Mouse (Mus musculus): ENCODE measurements around the gene Pgrmc1. TPM values are rescaled to one million over a fixed set of nuclear protein-coding genes. Genes with fewer than 3 reads are reported as not detected.
A peak's percentile ranks its signal among the peaks of the same experiment; 100 is the strongest.
"Not testable (repeated sequence)": the region's sequence is repeated elsewhere in the genome, so short reads cannot be mapped to it uniquely, and the experiment has no call there.

Gene Pgrmc1
- polyA plus RNA-seq, 1 experiment from 2014 or later, result 240 TPM

- Histone ChIP-seq H3K27me3 (ENCODE audit: control insufficient read depth, insufficient read depth, low read length) (no peaks in the 10 kb centered on the region), H3K4me2 (replicated peaks; ENCODE audit: low read depth) (no peak overlapping the region), H3K27ac (replicated peaks) (no peak overlapping the region), H3K4me3 (ENCODE audit: low read depth, low read length) (no peak overlapping the region), H3K9ac (ENCODE audit: low read length) (no peak overlapping the region), H3K9me3 (ENCODE audit: control insufficient read depth, low read length) (no peaks in the 10 kb centered on the region), H3K4me1 (replicated peaks; ENCODE audit: control insufficient read depth, insufficient read depth) (no peaks in the 10 kb centered on the region), H3K36me3 (ENCODE audit: control insufficient read depth, insufficient read depth, low read length) (no peaks in the 10 kb centered on the region)
- WGBS, result 45% methylated on average over 1 of the region's 1 CpGs
- DNase-seq (ENCODE audit: low spot score), result no peak
- ATAC-seq (ENCODE audit: low FRiP score, low TSS enrichment), result no peak
- TF ChIP-seq CTCF (IDR thresholded peaks at IDR 0.05; ENCODE audit: low read depth) (no peak), EP300 (optimal IDR thresholded peaks at IDR 0.05) (no peak)
These were observed 6.9 kb upstream of the Pgrmc1 start for GRCm38 (mm10) chrX:36591120-36591519.

- 61% methylated on average over 4 of the region's 4 CpGs for WGBS
- H3K4me2 ChIP-seq (replicated peaks; ENCODE audit: low read depth), result no peak overlapping the region
- DNase-seq (ENCODE audit: low spot score), result no peak
These were observed 6.5 kb upstream of the Pgrmc1 start for GRCm38 (mm10) chrX:36591539-36591938.

DNA sequence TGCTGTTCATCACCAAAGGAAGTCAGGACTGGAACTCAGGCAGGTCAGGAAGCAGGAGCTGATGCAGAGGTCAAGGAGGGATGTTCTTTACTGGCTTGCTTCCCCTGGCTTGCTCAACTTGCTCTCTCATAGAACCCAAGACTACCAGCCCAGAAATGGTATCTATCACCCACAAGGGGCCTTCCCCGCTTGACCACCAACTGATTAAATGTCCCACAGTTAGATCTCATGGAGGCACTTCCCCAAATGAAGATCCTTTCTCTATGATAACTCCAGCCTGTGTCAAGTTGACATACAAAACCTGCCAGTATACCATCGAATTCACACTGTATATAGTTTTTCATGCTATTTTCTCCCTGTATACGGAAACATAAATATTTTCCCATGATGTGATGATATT, 2.8 kb upstream of the Pgrmc1 start:
- Histone ChIP-seq H3K36me3 (ENCODE audit: control insufficient read depth, insufficient read depth, low read length) (no peaks in the 10 kb centered on the region), H3K4me3 (ENCODE audit: low read depth, low read length) (no peak overlapping the region), H3K9me3 (ENCODE audit: control insufficient read depth, low read length) (no peaks in the 10 kb centered on the region), H3K27ac (replicated peaks) (no peak overlapping the region), H3K4me2 (replicated peaks; ENCODE audit: low read depth) (no peak overlapping the region), H3K9ac (ENCODE audit: low read length) (no peak overlapping the region), H3K27me3 (ENCODE audit: control insufficient read depth, insufficient read depth, low read length) (no peaks in the 10 kb centered on the region), H3K4me1 (replicated peaks; ENCODE audit: control insufficient read depth, insufficient read depth) (no peaks in the 10 kb centered on the region)
- WGBS, result 67% methylated on average over 3 of the region's 3 CpGs
- DNase-seq (ENCODE audit: low spot score), result no peak
- ATAC-seq (ENCODE audit: low FRiP score, low TSS enrichment), result no peak
- TF ChIP-seq EP300 (optimal IDR thresholded peaks at IDR 0.05) (no peak), CTCF (IDR thresholded peaks at IDR 0.05; ENCODE audit: low read depth) (no peak)

More at GRCm38 (mm10) chrX:36591539-36591938, 6.5 kb upstream of the Pgrmc1 start:
- Histone ChIP-seq H3K27ac (replicated peaks) (no peak overlapping the region), H3K27me3 (ENCODE audit: control insufficient read depth, insufficient read depth, low read length) (no peaks in the 10 kb centered on the region), H3K4me3 (ENCODE audit: low read depth, low read length) (no peak overlapping the region), H3K4me1 (replicated peaks; ENCODE audit: control insufficient read depth, insufficient read depth) (no peaks in the 10 kb centered on the region), H3K9me3 (ENCODE audit: control insufficient read depth, low read length) (no peaks in the 10 kb centered on the region), H3K9ac (ENCODE audit: low read length) (no peak overlapping the region), H3K36me3 (ENCODE audit: control insufficient read depth, insufficient read depth, low read length) (no peaks in the 10 kb centered on the region)
- ATAC-seq (ENCODE audit: low FRiP score, low TSS enrichment), result no peak
- TF ChIP-seq CTCF (IDR thresholded peaks at IDR 0.05; ENCODE audit: low read depth) (no peak), EP300 (optimal IDR thresholded peaks at IDR 0.05) (no peak)

GRCm38 (mm10) chrX:36596483-36597120, 1.4 kb upstream of the Pgrmc1 start:
- H3K4me3 ChIP-seq (ENCODE audit: low read depth, low read length); H3K4me1 ChIP-seq (replicated peaks; ENCODE audit: control insufficient read depth, insufficient read depth); H3K36me3 ChIP-seq (ENCODE audit: control insufficient read depth, insufficient read depth, low read length); H3K9me3 ChIP-seq (ENCODE audit: control insufficient read depth, low read length); DNase-seq (ENCODE audit: low spot score); H3K27me3 ChIP-seq (ENCODE audit: control insufficient read depth, insufficient read depth, low read length); H3K9ac ChIP-seq (ENCODE audit: low read length); ATAC-seq (ENCODE audit: low FRiP score, low TSS enrichment); H3K27ac ChIP-seq (replicated peaks); H3K4me2 ChIP-seq (replicated peaks; ENCODE audit: low read depth): not testable (repeated sequence)
- 42% methylated on average over 5 of the region's 5 CpGs for WGBS

GRCm38 (mm10) chrX:36598390-36598810, 394 bp downstream of the Pgrmc1 start:
- peak overlapping the region; percentile 83 for H3K9ac ChIP-seq (ENCODE audit: low read length)
- peak overlapping the region; percentile 57 for H3K4me2 ChIP-seq (replicated peaks; ENCODE audit: low read depth)
- WGBS, result 18% methylated on average over 32 of the region's 41 CpGs
- peak overlapping the region; percentile 65 for H3K4me3 ChIP-seq (ENCODE audit: low read depth, low read length)
- peak; percentile 65; the same call in 1 of the 2 replicates for ATAC-seq (ENCODE audit: low FRiP score, low TSS enrichment)
- TF ChIP-seq CTCF (IDR thresholded peaks at IDR 0.05; ENCODE audit: low read depth), result no peak
- no peak for TF ChIP-seq EP300 (optimal IDR thresholded peaks at IDR 0.05)
- H3K36me3 ChIP-seq (ENCODE audit: control insufficient read depth, insufficient read depth, low read length), result no peaks in the 10 kb centered on the region
- DNase-seq (ENCODE audit: low spot score), result no peak
- no peaks in the 10 kb centered on the region for H3K27me3 ChIP-seq (ENCODE audit: control insufficient read depth, insufficient read depth, low read length)
- H3K9me3 ChIP-seq (ENCODE audit: control insufficient read depth, low read length), result no peaks in the 10 kb centered on the region
- H3K4me1 ChIP-seq (replicated peaks; ENCODE audit: control insufficient read depth, insufficient read depth), result no peaks in the 10 kb centered on the region
- peak overlapping the region; percentile 83 for H3K27ac ChIP-seq (replicated peaks)

GRCm38 (mm10) chrX:36598861-36599344, 897 bp downstream of the Pgrmc1 start:
- peak overlapping the region; percentile 57 for H3K4me2 ChIP-seq (replicated peaks; ENCODE audit: low read depth)
- peak overlapping the region; percentile 83 for H3K9ac ChIP-seq (ENCODE audit: low read length)
- H3K4me1 ChIP-seq (replicated peaks; ENCODE audit: control insufficient read depth, insufficient read depth), result no peaks in the 10 kb centered on the region
- H3K27ac ChIP-seq (replicated peaks), result peak overlapping the region; percentile 83
- no peaks in the 10 kb centered on the region for H3K27me3 ChIP-seq (ENCODE audit: control insufficient read depth, insufficient read depth, low read length)
- DNase-seq (ENCODE audit: low spot score) (peak; percentile 37), ATAC-seq (ENCODE audit: low FRiP score, low TSS enrichment) (peak; percentile 31)
- peak overlapping the region; percentile 65 for H3K4me3 ChIP-seq (ENCODE audit: low read depth, low read length)
- TF ChIP-seq CTCF (IDR thresholded peaks at IDR 0.05; ENCODE audit: low read depth), result no peak
- TF ChIP-seq EP300 (optimal IDR thresholded peaks at IDR 0.05), result no peak
- 26% methylated on average over 14 of the region's 14 CpGs for WGBS
- H3K36me3 ChIP-seq (ENCODE audit: control insufficient read depth, insufficient read depth, low read length), result no peaks in the 10 kb centered on the region
- H3K9me3 ChIP-seq (ENCODE audit: control insufficient read depth, low read length), result no peaks in the 10 kb centered on the region
